Mouse (Mus musculus) erythroblast, embryonic 14.5 days (primary cell): ENCODE results near the gene Mgat4c. TPM values are rescaled to one million over a fixed set of nuclear protein-coding genes. Genes with fewer than 3 reads are reported as not detected.

Experiments used
- H3K27me3 ChIP-seq: 2 replicates; pipeline ENCODE4 v1.6.1; 2012; ENCODE audit warnings: inconsistent platforms; ENCODE audit not compliant: control insufficient read depth
- H3K36me3 ChIP-seq: 2 replicates; pipeline ENCODE4 v1.6.1; 2012; ENCODE audit warnings: mild to moderate bottlenecking, inconsistent platforms; ENCODE audit not compliant: control insufficient read depth
- H3K4me1 ChIP-seq: 2 replicates; pipeline ENCODE4 v1.6.1; 2012; ENCODE audit warnings: inconsistent platforms; ENCODE audit not compliant: control insufficient read depth
- H3K4me3 ChIP-seq: replicated peaks from 2 replicates; pipeline ENCODE3; 2012; ENCODE audit warnings: moderate library complexity, mild to moderate bottlenecking, inconsistent platforms
- H3K9me3 ChIP-seq: 2 replicates; pipeline ENCODE4 v1.6.1; 2012; ENCODE audit warnings: low read length, inconsistent platforms, mixed read lengths; ENCODE audit not compliant: control insufficient read depth
- GATA1 ChIP-seq: IDR thresholded peaks from 2 replicates; pipeline ENCODE4 v1.6.1; 2012; ENCODE audit warnings: low read length, inconsistent platforms, mixed read lengths
- TAL1 ChIP-seq: IDR thresholded peaks from 3 replicates; pipeline ENCODE4 v1.6.1; 2012; ENCODE audit warnings: low read length, inconsistent platforms, mixed read lengths
- polyA plus RNA-seq: library from polyadenylated mRNA; stranded (reverse); fragments of >175 nt; gene quantifications from 2 replicates; pipeline ENCODE4 v1.2.3, GENCODE M21; 2012

Mgat4c gene
- not detected in 2 replicates for polyA plus RNA-seq

- no peaks in the 10 kb centered on the region for H3K36me3 ChIP-seq
- no peak for TF ChIP-seq GATA1
- TF ChIP-seq TAL1 = no peak
- no peaks in the 10 kb centered on the region for H3K9me3 ChIP-seq
- H3K4me1 ChIP-seq = no peaks in the 10 kb centered on the region
- no peak within 1 kb of the TSS for H3K4me3 ChIP-seq
- no peaks in the 10 kb centered on the region for H3K27me3 ChIP-seq
These were observed at the start of gene Mgat4c for GRCm38 (mm10) chr10:101681437-101681912. Gene Mgat4c, plus strand, starts transcription at chr10:101681487.

GRCm38 (mm10) chr10:101635266-101635665 is 46.0 kb upstream of the Mgat4c start:
- Histone ChIP-seq H3K27me3 (no peaks in the 10 kb centered on the region), H3K9me3 (no peaks in the 10 kb centered on the region), H3K4me3 (no peak overlapping the region), H3K4me1 (no peaks in the 10 kb centered on the region), H3K36me3 (no peaks in the 10 kb centered on the region)
- TF ChIP-seq TAL1 = no peak
- no peak for TF ChIP-seq GATA1

- no peak for TF ChIP-seq GATA1
- no peak for TF ChIP-seq TAL1
- no peaks in the 10 kb centered on the region for H3K36me3 ChIP-seq
- no peaks in the 10 kb centered on the region for H3K9me3 ChIP-seq
- H3K4me3 ChIP-seq = no peak overlapping the region
- H3K27me3 ChIP-seq = no peaks in the 10 kb centered on the region
- no peaks in the 10 kb centered on the region for H3K4me1 ChIP-seq
These were observed 40.2 kb upstream of the Mgat4c start for GRCm38 (mm10) chr10:101641048-101641447.

GRCm38 (mm10) chr10:101681914-101682313 is 627 bp downstream of the Mgat4c start:
- TF ChIP-seq TAL1 (no peak), GATA1 (no peak)
- H3K4me3 ChIP-seq = no peak overlapping the region
- no peaks in the 10 kb centered on the region for H3K9me3 ChIP-seq
- H3K36me3 ChIP-seq = no peaks in the 10 kb centered on the region
- H3K4me1 ChIP-seq = no peaks in the 10 kb centered on the region
- H3K27me3 ChIP-seq = no peaks in the 10 kb centered on the region

GRCm38 (mm10) chr10:101761828-101762227 is 80.5 kb downstream of the Mgat4c start:
- H3K27me3 ChIP-seq = no peaks in the 10 kb centered on the region
- H3K9me3 ChIP-seq = peaks cover 5% of the 10 kb centered on the region; the same call in 1 of the 2 replicates
- no peaks in the 10 kb centered on the region for H3K36me3 ChIP-seq
- TF ChIP-seq GATA1 (no peak), TAL1 (no peak)
- H3K4me1 ChIP-seq = no peaks in the 10 kb centered on the region
- H3K4me3 ChIP-seq = no peak overlapping the region

- Histone ChIP-seq H3K4me1 (no peaks in the 10 kb centered on the region), H3K9me3 (no peaks in the 10 kb centered on the region), H3K4me3 (no peak overlapping the region), H3K27me3 (no peaks in the 10 kb centered on the region), H3K36me3 (no peaks in the 10 kb centered on the region)
- TF ChIP-seq TAL1 = no peak
These were observed 89.4 kb downstream of the Mgat4c start for GRCm38 (mm10) chr10:101770688-101771087.

- no peaks in the 10 kb centered on the region for H3K27me3 ChIP-seq
- TF ChIP-seq TAL1 = no peak
- H3K9me3 ChIP-seq = no peaks in the 10 kb centered on the region
- no peaks in the 10 kb centered on the region for H3K36me3 ChIP-seq
- H3K4me1 ChIP-seq = no peaks in the 10 kb centered on the region
- no peak overlapping the region for H3K4me3 ChIP-seq
These were observed 89.9 kb downstream of the Mgat4c start for GRCm38 (mm10) chr10:101771157-101771556.

GRCm38 (mm10) chr10:101783161-101783744 is 102.0 kb downstream of the Mgat4c start:
- Histone ChIP-seq H3K36me3 (no peaks in the 10 kb centered on the region), H3K4me1 (no peaks in the 10 kb centered on the region), H3K4me3 (no peak overlapping the region), H3K9me3 (peaks cover 2% of the 10 kb centered on the region; the same call in 1 of the 2 replicates), H3K27me3 (no peaks in the 10 kb centered on the region)
- TF ChIP-seq TAL1 = no peak
- no peak for TF ChIP-seq GATA1

- TF ChIP-seq TAL1 (no peak), GATA1 (no peak)
- H3K27me3 ChIP-seq = no peaks in the 10 kb centered on the region
- no peaks in the 10 kb centered on the region for H3K36me3 ChIP-seq
- no peak overlapping the region for H3K4me3 ChIP-seq
- H3K9me3 ChIP-seq = 0 out of 2 replicates have a peak, but pooled peaks cover 2% of the 10 kb centered on the region
- no peaks in the 10 kb centered on the region for H3K4me1 ChIP-seq
These were observed 114.2 kb downstream of the Mgat4c start for GRCm38 (mm10) chr10:101795507-101795906.

- Histone ChIP-seq H3K36me3 (no peaks in the 10 kb centered on the region), H3K9me3 (peaks cover 2% of the 10 kb centered on the region; the same call in 1 of the 2 replicates), H3K4me1 (no peaks in the 10 kb centered on the region), H3K4me3 (no peak overlapping the region), H3K27me3 (no peaks in the 10 kb centered on the region)
- TF ChIP-seq GATA1 = no peak
- no peak for TF ChIP-seq TAL1
These were observed 117.7 kb downstream of the Mgat4c start for GRCm38 (mm10) chr10:101798831-101799474.
